Mouse (Mus musculus) layer of hippocampus, adult 18-20 months (tissue): Measurements from ENCODE around the gene Gamt. TPM values are rescaled to one million over a fixed set of nuclear protein-coding genes. Genes with fewer than 3 reads are reported as not detected.
"Not testable (repeated sequence)": the region's sequence is repeated elsewhere in the genome, so short reads cannot be mapped to it uniquely, and the experiment has no call there.

Experiments used
- DNase-seq, 2 experiments: peaks; one replicate each; pipeline ENCODE4 v3.0.0; 2022; ENCODE audit warnings: low spot score in 2 of 2
- microRNA-seq, 2 experiments: library from miRNA; unstranded; fragments of <30 nt; microRNA quantifications; one replicate each; pipeline ENCODE4 v1.2.0; 2021
- total RNA-seq, 2 experiments: library from RNA; stranded (reverse); gene quantifications; 2 replicates each; pipeline ENCODE4 v1.2.3; 2021

Gamt gene
- total RNA-seq, 2 experiments from 2014 or later = 24.5 to 26.7 TPM

GRCm38 (mm10) chr10:80236145-80236825 lies 24.5 kb downstream of the Gamt start:
- DNase-seq = peak in 1 of 2 experiments; percentile 59

DNA sequence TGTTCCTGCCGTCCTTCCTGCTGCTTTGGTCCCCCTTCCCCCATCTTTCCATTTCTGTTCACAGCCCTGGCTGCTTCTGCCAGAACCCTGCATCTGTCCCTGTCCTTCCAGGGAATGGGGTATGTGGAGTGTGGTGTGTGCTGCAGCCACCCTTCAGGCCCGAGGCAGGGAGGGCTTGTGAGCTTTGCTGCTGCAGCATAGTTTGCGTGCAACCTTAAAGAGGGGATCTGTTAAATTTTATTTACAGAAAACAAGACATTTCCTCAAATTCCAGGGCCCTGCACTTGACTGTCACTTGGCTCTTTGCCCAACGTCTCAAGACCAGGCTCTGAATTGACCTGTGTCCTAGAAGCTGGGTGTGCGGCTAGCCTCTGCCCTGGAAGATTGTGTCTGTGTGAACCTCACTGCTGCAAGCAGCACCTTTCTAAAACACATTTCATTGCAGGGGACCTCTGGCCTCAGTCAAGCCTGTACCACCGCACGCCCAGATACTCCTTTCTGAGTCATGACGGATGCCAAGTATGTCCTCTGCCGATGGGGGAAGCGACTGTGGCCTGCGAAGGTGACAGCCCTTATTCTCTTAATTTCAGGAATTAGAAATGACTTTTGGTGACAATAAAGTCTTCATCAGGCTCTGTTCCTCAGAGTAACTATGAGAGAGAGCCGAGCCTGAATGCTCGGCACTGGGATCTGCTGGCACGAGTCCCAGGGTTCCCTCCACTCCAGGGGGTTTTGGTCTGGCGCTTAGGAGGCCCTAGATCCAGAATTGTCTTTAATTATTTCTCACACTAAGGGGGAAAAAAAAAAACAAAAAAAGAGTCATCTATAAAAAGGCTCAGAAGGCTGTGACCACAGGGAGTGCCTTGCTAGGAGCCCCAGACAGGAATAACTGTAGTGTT lies 32.7 kb downstream of the Gamt start:
- DNase-seq = no peak

- peak in 1 of 2 experiments; percentile 23 for DNase-seq
These were observed 33.7 kb downstream of the Gamt start for GRCm38 (mm10) chr10:80227166-80227539.

GRCm38 (mm10) chr10:80226416-80227165 lies 34.2 kb downstream of the Gamt start, which contains the start of gene Mum1:
Gene Mum1 (plus strand): TSS chr10:80226434.
- peak; percentile 98 to 99 for DNase-seq

- no peak for DNase-seq
These were observed 34.8 kb downstream of the Gamt start for GRCm38 (mm10) chr10:80226071-80226415.

DNA sequence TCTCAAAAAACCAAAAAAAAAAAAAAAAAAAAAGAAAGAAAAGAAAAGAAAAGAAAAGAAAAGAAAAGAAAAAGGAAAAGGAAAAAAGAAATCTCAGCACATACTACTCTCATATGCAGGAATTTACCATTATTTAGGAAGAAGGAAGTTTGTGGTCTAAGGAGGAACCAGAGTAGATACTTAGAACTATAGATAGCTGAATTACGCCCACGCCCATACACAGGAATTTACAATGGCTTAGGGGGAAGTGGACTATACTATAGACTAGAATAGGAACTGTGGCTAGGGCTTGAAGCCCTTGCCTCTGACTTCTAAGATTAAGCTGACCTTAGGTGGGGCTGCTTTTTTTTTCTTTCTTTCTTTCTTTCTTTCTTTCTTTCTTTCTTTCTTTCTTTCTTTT lies 37.7 kb downstream of the Gamt start:
- DNase-seq = not testable (repeated sequence)

DNA sequence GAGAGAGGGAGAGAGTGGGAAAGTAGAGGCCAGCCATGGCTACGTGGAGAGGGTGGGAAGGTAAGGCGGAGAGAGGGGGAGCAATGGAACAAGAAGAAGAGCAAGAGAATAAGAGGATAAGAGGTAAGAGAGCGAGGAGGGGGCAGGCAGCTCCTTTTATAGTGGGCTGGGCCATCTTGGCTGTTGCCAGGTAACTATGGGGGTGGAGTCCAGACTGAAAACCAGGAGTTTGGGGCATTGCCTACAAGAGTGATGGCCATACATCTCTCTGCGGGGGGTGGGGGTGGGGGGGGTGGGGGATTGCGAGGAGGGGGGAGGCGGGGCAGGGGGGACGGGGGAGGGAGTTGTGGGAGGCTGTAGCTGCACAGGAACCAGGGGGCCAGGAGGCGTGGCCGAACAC lies 40.1 kb downstream of the Gamt start:
- DNase-seq = no peak

DNA sequence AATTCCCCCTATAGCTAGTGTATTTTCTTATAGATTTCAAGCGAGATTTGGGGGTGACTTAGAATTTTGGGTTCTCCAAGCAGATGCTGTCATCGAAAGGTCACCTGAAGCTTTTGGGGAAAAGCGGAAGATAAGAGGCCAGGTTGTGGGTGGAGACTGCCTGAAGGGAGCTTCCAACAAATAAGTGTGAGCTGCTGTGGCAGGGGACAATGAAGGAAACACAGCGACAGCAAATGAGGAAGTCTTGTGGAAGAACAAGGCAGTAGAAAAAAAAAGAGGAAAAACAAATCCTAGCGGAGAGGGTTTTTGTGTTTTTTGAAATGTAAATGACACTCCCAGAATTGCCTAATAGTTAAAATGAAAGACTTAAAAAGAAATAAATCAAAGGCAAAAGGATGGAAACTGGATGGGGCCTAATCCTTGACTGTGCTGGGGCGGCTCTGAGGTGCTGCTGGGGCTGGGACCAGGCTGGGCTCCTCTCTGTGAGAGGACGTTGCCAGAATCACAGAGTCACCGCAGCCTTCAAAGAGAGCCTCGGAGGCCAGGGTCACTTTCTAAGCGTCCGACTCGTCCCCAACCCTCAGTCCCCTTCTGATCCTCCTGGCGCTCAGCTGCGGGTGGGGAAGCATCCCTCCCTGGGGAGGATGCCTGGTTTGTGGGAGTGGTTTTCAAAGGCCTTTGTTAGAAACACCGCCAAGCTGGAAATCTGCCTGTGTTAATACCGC lies 45.6 kb downstream of the Gamt start:
- DNase-seq = no peak

DNA sequence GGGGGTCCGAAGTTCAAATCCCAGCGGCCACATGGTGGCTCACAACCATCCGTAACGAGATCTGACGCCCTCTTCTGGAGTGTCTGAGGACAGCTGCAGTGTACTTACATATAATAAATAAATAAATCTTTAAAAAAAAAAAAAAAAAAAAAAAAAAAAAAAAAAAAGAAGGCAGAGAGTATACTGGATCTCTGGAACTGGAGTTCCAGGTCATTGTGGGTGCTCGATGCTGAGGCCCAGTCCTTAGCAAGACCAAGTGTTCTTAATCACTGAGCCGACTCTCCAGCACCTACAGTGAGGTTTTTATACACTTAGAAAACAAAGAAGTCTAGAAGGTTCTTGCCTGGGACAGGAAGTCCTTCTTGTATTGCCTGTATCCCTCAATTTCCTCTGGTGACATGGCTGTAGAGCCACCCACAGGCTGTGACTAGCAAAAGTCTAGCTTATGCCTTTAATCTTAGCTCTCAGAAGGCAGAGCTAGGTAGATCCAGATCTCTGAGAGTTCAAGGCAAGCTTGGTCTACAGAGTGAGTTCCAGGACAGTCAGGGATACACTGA lies 49.2 kb downstream of the Gamt start:
- DNase-seq = not testable (repeated sequence)

- peak in 1 of 2 experiments; percentile 62 for DNase-seq
These were observed 51.9 kb downstream of the Gamt start for GRCm38 (mm10) chr10:80208841-80209371.

GRCm38 (mm10) chr10:80208248-80208647 lies 52.6 kb downstream of the Gamt start:
- no peak for DNase-seq

Small RNA genes lying within 50 kb of the gene (microRNA-seq; reads per million reads assigned to microRNA genes)
- gene Mir6911 = 0.49 to 2.3 reads per million in 2 experiments

Other genes starting within 250 kb of the Gamt start
- 1 to 10 TPM; 4.1 to 4.2 TPM for gene Arhgap45, start 244.4 kb downstream of the Gamt start, total RNA-seq
- gene Polr2e, start 221.2 kb downstream of the Gamt start, total RNA-seq = 10 to 100 TPM; 88.2 to 93.9 TPM
- 100 to 1,000 TPM; 509 to 545 TPM for gene Gpx4, start 213.8 kb downstream of the Gamt start, total RNA-seq
- gene Sbno2, start 155.4 kb downstream of the Gamt start, total RNA-seq = 10 to 100 TPM; 16.3 to 16.9 TPM
- 100 to 1,000 TPM; 101 to 102 TPM for gene Stk11, start 145.2 kb downstream of the Gamt start, total RNA-seq
- 100 to 1,000 TPM; 354 to 359 TPM for gene Atp5d, start 122.4 kb downstream of the Gamt start, total RNA-seq
- gene Cbarp, start 120.2 kb downstream of the Gamt start, total RNA-seq = 100 to 1,000 TPM; 362 to 363 TPM
- 10 to 100 TPM; 59.4 to 68.4 TPM for gene Midn, start 112.7 kb downstream of the Gamt start, total RNA-seq
- gene Cirbp, start 95.0 kb downstream of the Gamt start, total RNA-seq = 10 to 100 TPM; 60.7 to 76.4 TPM
- gene 1600002K03Rik, start 88.1 kb downstream of the Gamt start, total RNA-seq = 1 to 10 TPM; 6.4 to 6.5 TPM
- 10 to 100 TPM in 1 of 2 experiments, 1 to 10 TPM in 1; 8.9 to 10.1 TPM for gene Efna2, start 81.5 kb downstream of the Gamt start, total RNA-seq
- 10 to 100 TPM; 37.4 to 45.1 TPM for gene Mum1, start 34.6 kb downstream of the Gamt start, total RNA-seq
- 100 to 1,000 TPM; 218 to 228 TPM for gene Ndufs7, start 11.9 kb downstream of the Gamt start, total RNA-seq
- gene Dazap1, start 474 bp upstream of the Gamt start, total RNA-seq = 10 to 100 TPM; 77.2 to 83.0 TPM
- 1,000 to 10,000 TPM in 1 of 2 experiments, 100 to 1,000 TPM in 1; 997 to 1,043 TPM for gene Rps15, start 31.4 kb upstream of the Gamt start, total RNA-seq
- gene Apc2, start 35.0 kb upstream of the Gamt start, total RNA-seq = 10 to 100 TPM; 94.5 to 95.5 TPM
- gene 2310011J03Rik, start 59.5 kb upstream of the Gamt start, total RNA-seq = 10 to 100 TPM; 25.0 to 25.9 TPM
- gene Pcsk4, start 68.5 kb upstream of the Gamt start, total RNA-seq = 1 to 10 TPM; 3.5 to 3.8 TPM
- gene Reep6, start 68.9 kb upstream of the Gamt start, total RNA-seq = 10 to 100 TPM; 10.3 to 10.9 TPM
- gene Adamtsl5, start 87.4 kb upstream of the Gamt start, total RNA-seq = 1 to 10 TPM; 5.6 to 6.9 TPM
- 10 to 100 TPM; 30.3 to 30.5 TPM for gene Plk5, start 95.4 kb upstream of the Gamt start, total RNA-seq
- gene Mex3d, start 126.6 kb upstream of the Gamt start, total RNA-seq = 10 to 100 TPM; 17.9 to 19.1 TPM
- 100 to 1,000 TPM; 159 to 162 TPM for gene Mbd3, start 138.5 kb upstream of the Gamt start, total RNA-seq
- 100 to 1,000 TPM; 410 to 413 TPM for gene Uqcr11, start 145.8 kb upstream of the Gamt start, total RNA-seq
- 10 to 100 TPM; 27.1 to 27.3 TPM for gene Tcf3, start 172.6 kb upstream of the Gamt start, total RNA-seq
- under 1 TPM in 1 of 2 experiments, not detected in 1; 0.07 TPM for gene Onecut3, start 233.8 kb upstream of the Gamt start, total RNA-seq